Mouse (Mus musculus) stomach, embryonic 14.5 days (tissue): ENCODE measurements around the gene Cd28. TPM values are rescaled to one million over a fixed set of nuclear protein-coding genes. Genes with fewer than 3 reads are reported as not detected.

Experiments used
- ATAC-seq: fragments of 200-750 bp; cut with Nextera tagmentation; 2 replicates; pipeline ENCODE4 v1.8.0; 2017; ENCODE audit warnings: low read depth, moderate TSS enrichment; ENCODE audit not compliant: insufficient number of reproducible peaks, insufficient read depth, low FRiP score
- H3K27ac ChIP-seq: fragments of 300-500 bp; sonication (generic); 2 replicates; pipeline ENCODE4 v1.5.1; 2014; ENCODE audit warnings: mild to moderate bottlenecking, low read length, moderate library complexity, mixed read lengths
- H3K27me3 ChIP-seq: fragments of 300-500 bp; sonication (generic); 2 replicates; pipeline ENCODE4 v1.6.1; 2014; ENCODE audit warnings: low read length, control low read depth, mixed read lengths; ENCODE audit not compliant: control insufficient read depth, insufficient read depth
- H3K36me3 ChIP-seq: fragments of 300-500 bp; sonication (generic); 2 replicates; pipeline ENCODE4 v1.6.1; 2014; ENCODE audit warnings: mild to moderate bottlenecking, control low read depth, low read length, moderate library complexity, mixed read lengths; ENCODE audit not compliant: control insufficient read depth, insufficient read depth
- H3K4me1 ChIP-seq: fragments of 300-500 bp; sonication (generic); 2 replicates; pipeline ENCODE4 v1.6.1; 2014; ENCODE audit warnings: low read length, control low read depth, mixed read lengths; ENCODE audit not compliant: control insufficient read depth, insufficient read depth
- H3K4me2 ChIP-seq: fragments of 300-500 bp; sonication (generic); replicated peaks from 2 replicates; pipeline ENCODE4 v1.6.1; 2014; ENCODE audit warnings: low read depth, low read length, control low read depth
- H3K4me3 ChIP-seq: fragments of 300-500 bp; sonication (generic); 2 replicates; pipeline ENCODE4 v1.5.1; 2014; ENCODE audit warnings: low read depth, low read length, control low read depth
- H3K9ac ChIP-seq: fragments of 300-500 bp; sonication (generic); replicated peaks from 2 replicates; pipeline ENCODE4 v1.6.1; 2014; ENCODE audit warnings: low read depth, mild to moderate bottlenecking, control low read depth, low read length, moderate library complexity, mixed read lengths
- H3K9me3 ChIP-seq: fragments of 300-500 bp; sonication (generic); 2 replicates; pipeline ENCODE4 v1.6.1; 2016; ENCODE audit warnings: low read depth, low read length, control low read depth; ENCODE audit not compliant: control insufficient read depth
- WGBS: fragments of 180-500 bp; shearing (Covaris S2); extraction: QIAGEN DNeasy Blood & Tissue Kit; methylation state at CpG from one replicate; pipeline ENCODE4 v1.1.7; 2014; 5-methylcytosine and 5-hydroxymethylcytosine counted together
- polyA plus RNA-seq: library from polyadenylated mRNA; unstranded; fragments of >200 nt; fragmentation: Nextera tagmentation; extraction: Ambion mirVana; gene quantifications from 2 replicates; pipeline ENCODE4 v1.2.1, GENCODE M21; 2014

The Cd28 gene
- polyA plus RNA-seq, 1 experiment from 2014 or later, result 0.13 TPM

- Histone ChIP-seq H3K4me2 (no peak overlapping the region), H3K9ac (no peak overlapping the region), H3K27ac (peak overlapping the region; percentile 16; the same call in 1 of the 2 replicates), H3K4me1 (peaks cover 8% of the 10 kb centered on the region; the same call in 1 of the 2 replicates), H3K27me3 (no peaks in the 10 kb centered on the region), H3K36me3 (no peaks in the 10 kb centered on the region), H3K9me3 (no peaks in the 10 kb centered on the region), H3K4me3 (no peak overlapping the region)
- ATAC-seq, result no peak
- 41% methylated on average over 7 of the region's 7 CpGs for WGBS
Observed at GRCm38 (mm10) chr1:60745664-60746063, 29.1 kb downstream of the Cd28 start.

GRCm38 (mm10) chr1:60746153-60746552 lies 29.6 kb downstream of the Cd28 start:
- ATAC-seq, result no peak
- WGBS, result 67% methylated on average over 2 of the region's 2 CpGs
- Histone ChIP-seq H3K27ac (0 out of 2 replicates have a peak overlapping the region, but pooled peaks have one; percentile 16), H3K9me3 (no peaks in the 10 kb centered on the region), H3K4me2 (no peak overlapping the region), H3K4me1 (peaks cover 8% of the 10 kb centered on the region; the same call in 1 of the 2 replicates), H3K36me3 (no peaks in the 10 kb centered on the region), H3K27me3 (no peaks in the 10 kb centered on the region), H3K9ac (no peak overlapping the region), H3K4me3 (no peak overlapping the region)

GRCm38 (mm10) chr1:60746856-60747255 lies 30.3 kb downstream of the Cd28 start:
- no peaks in the 10 kb centered on the region for H3K36me3 ChIP-seq
- no peaks in the 10 kb centered on the region for H3K9me3 ChIP-seq
- no peak overlapping the region for H3K27ac ChIP-seq
- peaks cover 8% of the 10 kb centered on the region; the same call in 1 of the 2 replicates for H3K4me1 ChIP-seq
- H3K27me3 ChIP-seq, result no peaks in the 10 kb centered on the region
- ATAC-seq, result no peak
- H3K4me3 ChIP-seq, result no peak overlapping the region
- H3K4me2 ChIP-seq, result no peak overlapping the region
- H3K9ac ChIP-seq, result no peak overlapping the region
- WGBS, result 86% methylated on average over 5 of the region's 5 CpGs

GRCm38 (mm10) chr1:60748286-60748685 lies 31.7 kb downstream of the Cd28 start:
- H3K36me3 ChIP-seq, result no peaks in the 10 kb centered on the region
- H3K4me1 ChIP-seq, result peaks cover 8% of the 10 kb centered on the region; the same call in 1 of the 2 replicates
- ATAC-seq, result no peak
- WGBS, result 97% methylated on average over 1 of the region's 1 CpGs
- no peaks in the 10 kb centered on the region for H3K27me3 ChIP-seq
- H3K4me2 ChIP-seq, result no peak overlapping the region
- no peaks in the 10 kb centered on the region for H3K9me3 ChIP-seq
- no peak overlapping the region for H3K27ac ChIP-seq
- H3K9ac ChIP-seq, result no peak overlapping the region
- no peak overlapping the region for H3K4me3 ChIP-seq

- Histone ChIP-seq H3K27ac (no peak overlapping the region), H3K4me3 (no peak overlapping the region), H3K36me3 (no peaks in the 10 kb centered on the region), H3K27me3 (no peaks in the 10 kb centered on the region), H3K4me1 (peaks cover 8% of the 10 kb centered on the region; the same call in 1 of the 2 replicates), H3K9me3 (no peaks in the 10 kb centered on the region), H3K4me2 (no peak overlapping the region), H3K9ac (no peak overlapping the region)
- ATAC-seq, result no peak
- 78% methylated on average over 4 of the region's 4 CpGs for WGBS
Observed at GRCm38 (mm10) chr1:60748936-60749335, 32.3 kb downstream of the Cd28 start.

- H3K9ac ChIP-seq, result no peak overlapping the region
- H3K4me1 ChIP-seq, result peaks cover 8% of the 10 kb centered on the region; the same call in 1 of the 2 replicates
- no peaks in the 10 kb centered on the region for H3K27me3 ChIP-seq
- no peaks in the 10 kb centered on the region for H3K36me3 ChIP-seq
- no peak overlapping the region for H3K4me2 ChIP-seq
- no peak overlapping the region for H3K4me3 ChIP-seq
- no peak for ATAC-seq
- H3K9me3 ChIP-seq, result no peaks in the 10 kb centered on the region
- WGBS, result 75% methylated on average over 5 of the region's 5 CpGs
- H3K27ac ChIP-seq, result no peak overlapping the region
Observed at GRCm38 (mm10) chr1:60749346-60749840, 32.8 kb downstream of the Cd28 start.

GRCm38 (mm10) chr1:60750201-60750765 lies 33.7 kb downstream of the Cd28 start:
- Histone ChIP-seq H3K9ac (no peak overlapping the region), H3K4me2 (no peak overlapping the region), H3K36me3 (no peaks in the 10 kb centered on the region), H3K27ac (no peak overlapping the region), H3K4me1 (peaks cover 8% of the 10 kb centered on the region; the same call in 1 of the 2 replicates), H3K9me3 (no peaks in the 10 kb centered on the region), H3K4me3 (no peak overlapping the region), H3K27me3 (no peaks in the 10 kb centered on the region)
- no peak for ATAC-seq
- WGBS, result 75% methylated on average over 6 of the region's 6 CpGs

GRCm38 (mm10) chr1:60751011-60751410 lies 34.4 kb downstream of the Cd28 start:
- Histone ChIP-seq H3K36me3 (no peaks in the 10 kb centered on the region), H3K9me3 (no peaks in the 10 kb centered on the region), H3K9ac (no peak overlapping the region), H3K4me2 (no peak overlapping the region), H3K4me1 (peaks cover 8% of the 10 kb centered on the region; the same call in 1 of the 2 replicates), H3K27me3 (no peaks in the 10 kb centered on the region), H3K27ac (no peak overlapping the region), H3K4me3 (no peak overlapping the region)
- WGBS, result 91% methylated on average over 4 of the region's 4 CpGs
- no peak for ATAC-seq

GRCm38 (mm10) chr1:60752986-60753385 lies 36.4 kb downstream of the Cd28 start:
- no peak overlapping the region for H3K4me2 ChIP-seq
- no peaks in the 10 kb centered on the region for H3K9me3 ChIP-seq
- no peak overlapping the region for H3K4me3 ChIP-seq
- no peaks in the 10 kb centered on the region for H3K27me3 ChIP-seq
- H3K9ac ChIP-seq, result no peak overlapping the region
- no peaks in the 10 kb centered on the region for H3K36me3 ChIP-seq
- WGBS, result 72% methylated on average over 1 of the region's 1 CpGs
- no peak overlapping the region for H3K27ac ChIP-seq
- ATAC-seq, result no peak
- 0 out of 2 replicates have a peak, but pooled peaks cover 4% of the 10 kb centered on the region for H3K4me1 ChIP-seq
